Mouse (Mus musculus) testis, adult 2 months (tissue): ENCODE measurements around the gene H2-Eb1. TPM values are rescaled to one million over a fixed set of nuclear protein-coding genes. Genes with fewer than 3 reads are reported as not detected.

ENCODE experiments used
- H3K27ac ChIP-seq: fragments of 200-500 bp; 2 replicates; pipeline ENCODE4 v1.5.1; 2012; ENCODE audit warnings: low read depth, low read length; ENCODE audit not compliant: control insufficient read depth, insufficient read depth
- H3K27me3 ChIP-seq: fragments of 200-500 bp; 2 replicates; pipeline ENCODE4 v1.6.1; 2012; ENCODE audit warnings: mild to moderate bottlenecking, low read length, moderate library complexity; ENCODE audit not compliant: control insufficient read depth, insufficient read depth
- H3K36me3 ChIP-seq: fragments of 200-500 bp; 2 replicates; pipeline ENCODE4 v1.6.1; 2012; ENCODE audit warnings: mild to moderate bottlenecking, low read length; ENCODE audit not compliant: control insufficient read depth, insufficient read depth
- H3K4me1 ChIP-seq: fragments of 200-500 bp; 2 replicates; pipeline ENCODE4 v1.6.1; 2012; ENCODE audit warnings: low read length; ENCODE audit not compliant: control insufficient read depth, insufficient read depth
- H3K4me3 ChIP-seq: fragments of 200-500 bp; 2 replicates; pipeline ENCODE4 v1.5.1; 2012; ENCODE audit warnings: low read depth, mild to moderate bottlenecking, low read length, moderate library complexity, mixed read lengths; ENCODE audit not compliant: control insufficient read depth
- CTCF ChIP-seq: fragments of 200-500 bp; IDR thresholded peaks from 2 replicates; pipeline ENCODE4 v1.5.1; 2012; ENCODE audit warnings: low read depth, mild to moderate bottlenecking, inconsistent platforms, low read length, moderate library complexity; ENCODE audit not compliant: control insufficient read depth, insufficient read depth, insufficient replicate concordance
- POLR2A ChIP-seq: fragments of 200-500 bp; IDR thresholded peaks from 2 replicates; pipeline ENCODE4 v1.6.1; 2012; ENCODE audit warnings: low read depth, mild to moderate bottlenecking, inconsistent platforms, low read length, moderate library complexity; ENCODE audit not compliant: control insufficient read depth
- polyA plus RNA-seq: library from polyadenylated mRNA; depleted of rRNA; stranded (reverse); fragments of >200 nt; gene quantifications from 2 replicates; pipeline ENCODE4 v1.2.3, GENCODE M21; 2012

The H2-Eb1 gene
- polyA plus RNA-seq, 1 experiment = 5.6 TPM

- H3K27me3 ChIP-seq = no peaks in the 10 kb centered on the region
- no peak for TF ChIP-seq CTCF
- TF ChIP-seq POLR2A = no peak
- H3K4me3 ChIP-seq = no peak overlapping the region
- no peaks in the 10 kb centered on the region for H3K36me3 ChIP-seq
- no peak overlapping the region for H3K27ac ChIP-seq
- H3K4me1 ChIP-seq = no peaks in the 10 kb centered on the region
These were observed 23.8 kb upstream of the H2-Eb1 start for GRCm38 (mm10) chr17:34281836-34282235.

- no peak overlapping the region for H3K27ac ChIP-seq
- H3K27me3 ChIP-seq = no peaks in the 10 kb centered on the region
- H3K4me3 ChIP-seq = no peak overlapping the region
- H3K4me1 ChIP-seq = peaks cover 2% of the 10 kb centered on the region
- H3K36me3 ChIP-seq = no peaks in the 10 kb centered on the region
- TF ChIP-seq POLR2A = no peak
- no peak for TF ChIP-seq CTCF
These were observed 20.3 kb upstream of the H2-Eb1 start for GRCm38 (mm10) chr17:34285371-34285770.

GRCm38 (mm10) chr17:34285848-34286247 is 19.8 kb upstream of the H2-Eb1 start:
- Histone ChIP-seq H3K4me1 (peaks cover 2% of the 10 kb centered on the region), H3K36me3 (no peaks in the 10 kb centered on the region), H3K4me3 (no peak overlapping the region), H3K27ac (no peak overlapping the region), H3K27me3 (no peaks in the 10 kb centered on the region)
- TF ChIP-seq POLR2A = no peak
- peak; percentile 67; the same call in 1 of the 2 replicates for TF ChIP-seq CTCF

- no peak overlapping the region for H3K4me3 ChIP-seq
- no peaks in the 10 kb centered on the region for H3K36me3 ChIP-seq
- TF ChIP-seq POLR2A (no peak), CTCF (no peak)
- H3K4me1 ChIP-seq = peaks cover 2% of the 10 kb centered on the region
- no peaks in the 10 kb centered on the region for H3K27me3 ChIP-seq
- no peak overlapping the region for H3K27ac ChIP-seq
These were observed 19.2 kb upstream of the H2-Eb1 start for GRCm38 (mm10) chr17:34286501-34286900.

GRCm38 (mm10) chr17:34286999-34287398 is 18.7 kb upstream of the H2-Eb1 start:
- H3K4me3 ChIP-seq = no peak overlapping the region
- peaks cover 4% of the 10 kb centered on the region for H3K4me1 ChIP-seq
- TF ChIP-seq POLR2A (no peak), CTCF (no peak)
- no peaks in the 10 kb centered on the region for H3K27me3 ChIP-seq
- H3K36me3 ChIP-seq = no peaks in the 10 kb centered on the region
- no peak overlapping the region for H3K27ac ChIP-seq

- no peaks in the 10 kb centered on the region for H3K36me3 ChIP-seq
- H3K27me3 ChIP-seq = no peaks in the 10 kb centered on the region
- no peak within 1 kb of the TSS for H3K27ac ChIP-seq
- no peak within 1 kb of the TSS for H3K4me3 ChIP-seq
- TF ChIP-seq POLR2A (no peak), CTCF (no peak)
- peaks cover 4% of the 10 kb centered on the region for H3K4me1 ChIP-seq
These were observed 18.0 kb upstream of the H2-Eb1 start, which contains the start of gene H2-Aa for GRCm38 (mm10) chr17:34287648-34288047. H2-Aa (minus strand) TSS chr17:34287823.

- peaks cover 4% of the 10 kb centered on the region for H3K4me1 ChIP-seq
- no peaks in the 10 kb centered on the region for H3K27me3 ChIP-seq
- TF ChIP-seq POLR2A (no peak), CTCF (no peak)
- no peak overlapping the region for H3K27ac ChIP-seq
- no peak overlapping the region for H3K4me3 ChIP-seq
- H3K36me3 ChIP-seq = no peaks in the 10 kb centered on the region
These were observed 17.5 kb upstream of the H2-Eb1 start for GRCm38 (mm10) chr17:34288131-34288530.

- Histone ChIP-seq H3K36me3 (no peaks in the 10 kb centered on the region), H3K4me3 (no peak overlapping the region), H3K4me1 (peaks cover 8% of the 10 kb centered on the region), H3K27me3 (no peaks in the 10 kb centered on the region), H3K27ac (no peak overlapping the region)
- TF ChIP-seq CTCF (no peak), POLR2A (no peak)
These were observed 14.1 kb upstream of the H2-Eb1 start for GRCm38 (mm10) chr17:34291609-34292008.
